Mouse (Mus musculus): ENCODE data around the gene Sumo1.

DNA sequence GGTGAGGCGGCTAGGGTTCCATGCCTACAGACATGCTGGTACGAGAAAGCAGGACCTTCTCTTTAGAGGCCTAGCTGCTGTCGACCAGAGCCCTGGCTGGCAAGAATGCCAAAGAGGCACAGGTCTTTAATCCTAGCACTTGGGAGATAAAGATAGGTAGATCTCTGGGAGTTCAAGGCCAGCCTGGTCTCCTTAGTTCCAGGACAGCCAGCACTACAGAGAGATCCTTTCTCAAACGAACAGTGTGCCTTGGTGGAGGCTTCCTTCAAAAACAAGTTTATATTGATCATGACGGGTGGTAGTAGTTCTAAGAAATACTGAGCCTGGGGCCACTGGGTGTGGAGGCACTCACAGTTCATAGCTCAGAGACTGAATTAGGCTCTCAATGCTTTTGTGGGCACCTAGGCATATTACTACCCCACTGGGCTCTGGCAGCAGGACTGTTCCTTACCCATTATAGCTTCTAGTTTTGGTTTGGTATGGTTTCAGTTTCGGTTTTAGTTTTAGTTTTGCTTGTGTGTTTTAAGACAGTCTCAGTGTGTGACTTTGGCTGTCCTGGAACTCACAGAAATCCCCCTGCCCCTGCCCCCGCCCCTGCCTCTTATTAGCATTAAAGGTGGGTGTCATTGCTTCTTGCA lies 62.4 kb downstream of the Sumo1 start:
- TF ChIP-seq CTCF (IDR thresholded peaks at IDR 0.05 in 2 of 3, conservative IDR thresholded peaks at IDR 0.05 in 1 of 3; ENCODE audit: control insufficient read depth in 1 of 3, insufficient read depth in 1 of 3, low read depth in 2 of 3, low read length in 3 of 3, poor library complexity in 1 of 3, severe bottlenecking in 1 of 3) = no peak
- TF ChIP-seq HCFC1 (IDR thresholded peaks at IDR 0.05; ENCODE audit: low read depth, low read length) = no peak
- TF ChIP-seq ZMIZ1 (IDR thresholded peaks at IDR 0.05; ENCODE audit: low read depth, low read length) = no peak
- TF ChIP-seq TBP (IDR thresholded peaks at IDR 0.05; ENCODE audit: low read depth, low read length) = no peak
- no peak for TF ChIP-seq POLR2A (IDR thresholded peaks at IDR 0.05; ENCODE audit: control insufficient read depth in 1 of 2, insufficient read depth in 1 of 2, low read depth in 1 of 2, low read length in 2 of 2, poor library complexity in 1 of 2)
- no peak for TF ChIP-seq MYB (IDR thresholded peaks at IDR 0.05; ENCODE audit: low read depth, low read length)
- no peak for TF ChIP-seq NELFE (IDR thresholded peaks at IDR 0.05; ENCODE audit: low read depth, low read length)
- TF ChIP-seq ETS1 (IDR thresholded peaks at IDR 0.05; ENCODE audit: low read depth, low read length) = no peak
- TF ChIP-seq BHLHE40 (IDR thresholded peaks at IDR 0.05; ENCODE audit: borderline replicate concordance, low read depth, low read length) = no peak
- no peak for TF ChIP-seq ZC3H11A (IDR thresholded peaks at IDR 0.05; ENCODE audit: low read depth, low read length)
- TF ChIP-seq CHD1 (IDR thresholded peaks at IDR 0.05; ENCODE audit: low read depth, low read length) = no peak
- TF ChIP-seq MAX (IDR thresholded peaks at IDR 0.05; ENCODE audit: low read length) = no peak
- TF ChIP-seq RCOR1 (IDR thresholded peaks at IDR 0.05; ENCODE audit: low read depth, low read length) = no peak
- TF ChIP-seq EP300 (IDR thresholded peaks at IDR 0.05; ENCODE audit: low read depth in 1 of 2, low read length in 2 of 2) = no peak
